Comparison of ENCODE assay signal across 9 mouse cellular contexts in the genomic region with DNA sequence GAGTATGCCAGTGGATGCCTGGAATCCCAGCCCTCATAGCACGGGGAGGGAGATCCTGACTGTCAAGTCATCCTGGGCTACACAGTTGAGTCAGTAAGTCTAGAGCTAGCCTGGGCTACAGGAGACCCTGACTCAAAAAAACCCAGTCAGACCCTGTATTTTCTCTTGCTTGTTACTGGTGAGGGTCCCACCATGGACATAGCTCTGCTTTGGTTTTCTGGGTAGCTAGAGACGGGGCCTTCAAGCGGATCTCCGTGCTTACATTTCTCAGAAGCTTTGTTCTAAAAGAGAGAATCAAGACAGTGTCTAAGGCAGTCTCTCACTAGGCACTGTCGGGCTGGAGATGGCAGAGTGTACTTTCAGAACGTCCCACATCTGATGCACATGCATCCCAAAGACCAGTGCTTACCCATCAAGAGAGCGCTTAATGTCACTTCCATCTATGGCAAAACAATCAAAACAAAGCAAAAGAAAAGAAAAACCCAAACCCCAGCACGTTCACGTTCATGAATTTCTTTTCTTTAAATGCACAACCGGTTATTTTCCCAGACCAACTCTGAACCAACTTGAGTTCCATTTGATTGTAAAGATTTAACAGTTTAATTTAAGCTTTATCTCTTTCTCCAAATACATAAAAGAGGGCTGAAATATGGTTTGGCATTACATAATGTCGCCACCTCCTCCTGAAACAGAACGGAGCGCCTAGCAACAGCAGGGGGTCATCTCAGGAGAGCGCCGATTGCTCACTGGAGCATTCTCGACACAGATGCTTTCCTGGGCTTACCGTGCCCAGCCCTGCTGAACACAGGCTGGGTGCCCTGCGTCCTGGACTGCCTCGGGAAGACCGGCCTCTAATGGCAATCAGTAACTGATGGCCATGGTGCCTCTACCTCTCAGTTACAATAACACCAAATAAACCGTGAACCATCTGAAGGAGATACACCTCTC. TPM values are rescaled to one million over a fixed set of nuclear protein-coding genes. Genes with fewer than 3 reads are reported as not detected.
DNase-seq lines count a peak whose midpoint lies in the region; ATAC-seq and TF ChIP-seq lines count a peak whose summit lies in the region.
"Had no signal": no experiment of that assay in that cellular context is flagged by ENCODE, and none has a peak within 500 bp of the region (broad histone marks: within the 10 kb centered on the region; RNA-seq: fewer than 3 reads in every experiment).

No protein-coding gene starts in this region.

- no peak for ATAC-seq in hindbrain, embryonic 16.5 days
- ATAC-seq in megakaryocyte, adult 5-6 weeks (ENCODE audit: poor library complexity, severe bottlenecking): no peak

- H3K36me3 ChIP-seq in hindbrain, embryonic 16.5 days (ENCODE audit: control insufficient read depth, insufficient read depth, low read length): no peaks in the 10 kb centered on the region

- DNase-seq in gastrocnemius, adult 2 months: peak; percentile 38
- no peak for DNase-seq in gastrocnemius, postnatal 4 days (ENCODE audit: low spot score in 2 of 2)
- DNase-seq in cerebellum, adult 11 months: peak; percentile 88
- DNase-seq in left cerebral cortex, postnatal 25 days (ENCODE audit: low spot score in 2 of 2): peak; percentile 48 to 86
- DNase-seq in thymus, postnatal 25 days: no peak
- no peak for DNase-seq in lung, postnatal 36 days
- DNase-seq: lung, embryonic 14.5 days had no signal

- H3K4me1 ChIP-seq in hindbrain, embryonic 16.5 days (ENCODE audit: control insufficient read depth, insufficient read depth, low read depth, low read length): peaks cover 5% of the 10 kb centered on the region

- intact Hi-C loops in gastrocnemius, adult 2 months (cut with DNase I): no loop called here
- intact Hi-C loops in left cerebral cortex, postnatal 25 days (cut with DNase I): loop anchor here (1.0 kb wide), 1 partner anchor 20 kb away; the partner anchor contains the start of genes Jmjd1c and Reep3

- peak overlapping the region; percentile 30; the same call in 1 of the 2 replicates for H3K4me2 ChIP-seq in hindbrain, embryonic 16.5 days (ENCODE audit: low read length)
- H3K4me2 ChIP-seq: lung, embryonic 14.5 days had no signal

- 0 out of 2 replicates have a peak overlapping the region, but pooled peaks have one; percentile 9 for H3K4me3 ChIP-seq in gastrocnemius, adult 2 months
- no peak overlapping the region for H3K4me3 ChIP-seq in hindbrain, embryonic 16.5 days (ENCODE audit: low read length)

- 49% methylated on average over 21 of the region's 21 CpGs for WGBS in hindbrain, embryonic 16.5 days

- H3K27me3 ChIP-seq in hindbrain, embryonic 16.5 days (replicated peaks; ENCODE audit: control insufficient read depth, insufficient read depth, low read length): no peaks in the 10 kb centered on the region

- no peak for TF ChIP-seq CTCF in gastrocnemius, adult 2 months (IDR thresholded peaks at IDR 0.05)

- no peaks in the 10 kb centered on the region for H3K9me3 ChIP-seq in hindbrain, embryonic 16.5 days (ENCODE audit: control insufficient read depth, low read length)

- H3K9ac ChIP-seq in hindbrain, embryonic 16.5 days (ENCODE audit: low read depth, low read length): no peak overlapping the region
- H3K9ac ChIP-seq: lung, embryonic 14.5 days had no signal

- H3K27ac ChIP-seq in gastrocnemius, adult 2 months: no peak overlapping the region; the same call in 1 of the 2 replicates
- no peak overlapping the region for H3K27ac ChIP-seq in hindbrain, embryonic 16.5 days (ENCODE audit: low read depth, low read length)

RNA-seq across cellular contexts. Expression of gene Jmjd1c, which starts 19.7 kb away (rescaled TPM):
- 10 to 100 TPM; 23.7 to 26.6 TPM for total RNA-seq in gastrocnemius, adult 2 months (2021)
- 10 to 100 TPM; 61.0 to 70.4 TPM for total RNA-seq in gastrocnemius, postnatal 4 days (2021)
- 33.4 and 35.5 TPM in 2 replicates for polyA plus RNA-seq in hindbrain, embryonic 16.5 days (2015; fragmentation: Nextera tagmentation; extraction: Ambion mirVana)
- total RNA-seq in left cerebral cortex, postnatal 25 days (2021): 10 to 100 TPM; 77.1 to 87.7 TPM
- total RNA-seq in megakaryocyte, adult 5-6 weeks (2015): 96.1 and 96.7 TPM in 2 replicates
- total RNA-seq in megakaryocyte, adult 5-6 weeks (2017): 69.0 and 91.8 TPM in 2 replicates

RNA-seq across cellular contexts. Expression of gene Reep3, which starts 20.5 kb away (rescaled TPM):
- 10 to 100 TPM in 1 of 2 experiments, 1 to 10 TPM in 1; 9.7 to 10.8 TPM for total RNA-seq in gastrocnemius, adult 2 months (2021)
- 10 to 100 TPM; 33.6 to 34.4 TPM for total RNA-seq in gastrocnemius, postnatal 4 days (2021)
- polyA plus RNA-seq in hindbrain, embryonic 16.5 days (2015; fragmentation: Nextera tagmentation; extraction: Ambion mirVana): 32.7 and 36.2 TPM in 2 replicates
- 10 to 100 TPM; 18.9 to 21.3 TPM for total RNA-seq in left cerebral cortex, postnatal 25 days (2021)
- 84.2 and 101 TPM in 2 replicates for total RNA-seq in megakaryocyte, adult 5-6 weeks (2015)
- total RNA-seq in megakaryocyte, adult 5-6 weeks (2017): 46.7 and 59.2 TPM in 2 replicates

Comparison
In these comparisons a context has a peak if more than half of its experiments do, and no peak if none do; other contexts are left out.
1. DNase-seq: peak in gastrocnemius, adult 2 months (single experiment), cerebellum, adult 11 months (single experiment) and left cerebral cortex, postnatal 25 days (2 of 2); none in gastrocnemius, postnatal 4 days (0 of 2), thymus, postnatal 25 days (single experiment) and lung, postnatal 36 days (single experiment).